1 mouse cellular context compared by ENCODE assay signal in the genomic region with DNA sequence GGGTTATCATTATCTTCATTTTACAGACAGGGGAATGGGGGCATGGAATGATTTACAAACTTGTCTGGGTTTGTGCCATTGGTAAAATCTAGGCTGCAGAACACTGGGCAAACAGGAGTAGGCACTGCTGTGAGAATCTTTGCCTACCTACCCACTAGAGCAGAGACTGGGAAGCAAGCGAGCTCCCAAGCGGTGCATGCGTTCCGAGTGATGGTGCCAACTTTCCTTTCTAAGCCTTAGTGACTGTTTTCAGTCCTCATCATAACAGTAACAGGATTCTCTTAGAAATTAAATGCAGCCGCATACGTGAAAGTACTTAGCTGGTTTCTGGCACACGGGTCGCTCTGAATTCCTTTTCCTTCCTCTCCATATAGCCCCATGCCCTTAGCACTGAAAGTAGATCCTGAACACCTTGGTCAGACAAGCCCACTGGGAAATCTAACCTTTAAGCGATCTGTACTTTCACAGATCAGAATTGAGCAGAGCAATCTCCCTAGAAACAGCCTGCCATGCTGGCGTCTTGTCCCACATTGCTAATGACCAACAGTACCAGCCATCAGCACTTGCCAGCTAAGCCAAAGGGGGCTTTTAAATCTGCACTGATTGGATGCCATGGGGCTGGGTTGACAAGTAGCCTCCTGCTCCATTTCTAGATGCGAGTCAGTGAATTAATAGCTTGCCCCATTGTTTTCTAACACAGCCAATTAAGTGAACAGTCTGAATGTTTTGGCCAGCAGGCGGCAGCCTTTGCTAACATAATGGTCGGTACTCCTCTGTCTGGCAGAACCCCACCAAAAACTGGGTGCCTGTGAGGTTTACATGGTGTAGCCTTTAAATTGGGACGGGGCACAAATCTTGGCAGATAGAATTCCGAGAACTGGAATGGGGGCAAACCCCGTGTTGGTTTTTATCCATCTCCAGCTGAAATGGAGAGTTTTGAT.
TF ChIP-seq lines count a peak whose summit lies in the region.

No protein-coding gene starts in this region.

TF ChIP-seq in C2C12, 6 proteins besides CTCF, POLR2A, EP300 and RAD21:
- TF ChIP-seq USF1 (IDR thresholded peaks at IDR 0.05; ENCODE audit: low read depth): no peak
- TF ChIP-seq MAX (IDR thresholded peaks at IDR 0.05): no peak
- TF ChIP-seq CEBPB (IDR thresholded peaks at IDR 0.05; ENCODE audit: low read depth): no peak
- TF ChIP-seq FOSL1 (IDR thresholded peaks at IDR 0.05; ENCODE audit: insufficient read depth, low read length, poor library complexity, severe bottlenecking): no peak
- TF ChIP-seq MYOG (IDR thresholded peaks at IDR 0.05; ENCODE audit: control insufficient read depth, extremely low read depth, insufficient read length): no peak
- no peak for TF ChIP-seq MYOD1 (IDR thresholded peaks at IDR 0.05; ENCODE audit: control insufficient read depth, insufficient read length, low read depth)
TF ChIP-seq in C2C12: peak in this region for 0.
